In the genomic region with DNA sequence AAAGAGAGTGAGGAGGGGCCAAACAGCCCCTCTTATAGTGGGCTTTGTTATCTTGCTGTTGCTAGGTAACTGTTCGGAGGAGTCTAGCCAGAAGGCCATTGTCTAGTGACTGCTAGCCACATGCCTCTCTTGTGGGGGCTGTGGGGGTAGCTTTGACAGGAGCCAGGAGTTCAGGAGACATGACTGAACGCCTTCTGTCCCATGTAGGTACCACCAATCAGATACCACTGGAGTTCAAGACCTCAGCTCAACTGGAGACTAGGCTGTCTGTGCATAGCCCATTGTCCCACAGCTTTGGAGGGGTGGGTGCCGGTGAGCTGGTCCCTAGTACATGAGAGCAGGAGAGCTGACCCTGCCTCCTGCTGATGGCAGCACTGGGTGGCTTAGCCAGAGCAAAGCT, we compare ENCODE assay signal across 17 mouse cellular contexts.
A peak's percentile ranks its signal among the peaks of the same experiment; 100 is the strongest.
DNase-seq lines count a peak whose midpoint lies in the region; ATAC-seq and TF ChIP-seq lines count a peak whose summit lies in the region.
"Had no signal": no experiment of that assay in that cellular context is flagged by ENCODE, and none has a peak within 500 bp of the region (broad histone marks: within the 10 kb centered on the region; RNA-seq: fewer than 3 reads in every experiment).

No protein-coding gene starts in this region.

- H3K27me3 ChIP-seq in midbrain, embryonic 10.5 days (ENCODE audit: low read depth, poor library complexity, severe bottlenecking), result no peaks in the 10 kb centered on the region
- no peaks in the 10 kb centered on the region for H3K27me3 ChIP-seq in midbrain, postnatal 0 days (ENCODE audit: insufficient read depth, low read length)
- H3K27me3 ChIP-seq in embryonic facial prominence, embryonic 11.5 days (ENCODE audit: control insufficient read depth, insufficient read depth, low read length), result no peaks in the 10 kb centered on the region
- no peaks in the 10 kb centered on the region for H3K27me3 ChIP-seq in midbrain, embryonic 11.5 days (ENCODE audit: control insufficient read depth, insufficient read depth, low read length)
- H3K27me3 ChIP-seq in heart, embryonic 11.5 days (ENCODE audit: control insufficient read depth, insufficient read depth, low read length), result no peaks in the 10 kb centered on the region
- H3K27me3 ChIP-seq: embryonic facial prominence, embryonic 15.5 days; forebrain, embryonic 13.5 days; liver, embryonic 12.5 days had no signal

- H3K27ac ChIP-seq in midbrain, embryonic 10.5 days (replicated peaks), result peak overlapping the region; percentile 85
- H3K27ac ChIP-seq in midbrain, postnatal 0 days (ENCODE audit: low read depth, low read length), result no peak overlapping the region
- H3K27ac ChIP-seq in embryonic facial prominence, embryonic 11.5 days (replicated peaks; ENCODE audit: low read depth, low read length), result no peak overlapping the region
- H3K27ac ChIP-seq in midbrain, embryonic 11.5 days (ENCODE audit: low read depth, low read length), result peak overlapping the region; percentile 17; the same call in 1 of the 2 replicates
- no peak overlapping the region for H3K27ac ChIP-seq in heart, embryonic 11.5 days (ENCODE audit: low read depth, low read length)
- H3K27ac ChIP-seq: embryonic facial prominence, embryonic 15.5 days; forebrain, embryonic 13.5 days; liver, embryonic 12.5 days; stomach, postnatal 0 days had no signal

- no peak overlapping the region for H3K9ac ChIP-seq in midbrain, postnatal 0 days (replicated peaks; ENCODE audit: low read length, poor library complexity, severe bottlenecking)
- no peak overlapping the region for H3K9ac ChIP-seq in embryonic facial prominence, embryonic 11.5 days (replicated peaks; ENCODE audit: low read length)
- H3K9ac ChIP-seq in midbrain, embryonic 11.5 days (ENCODE audit: low read length), result no peak overlapping the region
- H3K9ac ChIP-seq in heart, embryonic 11.5 days (ENCODE audit: low read depth, low read length), result no peak overlapping the region
- H3K9ac ChIP-seq: embryonic facial prominence, embryonic 15.5 days; forebrain, embryonic 13.5 days; liver, embryonic 12.5 days had no signal

- no peak overlapping the region for H3K4me3 ChIP-seq in midbrain, embryonic 10.5 days
- H3K4me3 ChIP-seq in midbrain, postnatal 0 days (ENCODE audit: low read depth, low read length), result no peak overlapping the region
- H3K4me3 ChIP-seq in embryonic facial prominence, embryonic 11.5 days (ENCODE audit: low read depth, low read length), result no peak overlapping the region
- no peak overlapping the region for H3K4me3 ChIP-seq in midbrain, embryonic 11.5 days (ENCODE audit: low read depth, low read length)
- no peak overlapping the region for H3K4me3 ChIP-seq in heart, embryonic 11.5 days (ENCODE audit: low read depth, low read length)
- H3K4me3 ChIP-seq: embryonic facial prominence, embryonic 15.5 days; forebrain, embryonic 13.5 days; liver, embryonic 12.5 days had no signal

- H3K36me3 ChIP-seq in midbrain, embryonic 10.5 days, result no peaks in the 10 kb centered on the region
- no peaks in the 10 kb centered on the region for H3K36me3 ChIP-seq in midbrain, postnatal 0 days (ENCODE audit: insufficient read depth, low read length)
- no peaks in the 10 kb centered on the region for H3K36me3 ChIP-seq in embryonic facial prominence, embryonic 11.5 days (replicated peaks; ENCODE audit: control insufficient read depth, insufficient read depth, low read depth, low read length)
- no peaks in the 10 kb centered on the region for H3K36me3 ChIP-seq in midbrain, embryonic 11.5 days (ENCODE audit: control insufficient read depth, insufficient read depth, low read length)
- no peaks in the 10 kb centered on the region for H3K36me3 ChIP-seq in heart, embryonic 11.5 days (ENCODE audit: control insufficient read depth, insufficient read depth, low read length)
- H3K36me3 ChIP-seq: embryonic facial prominence, embryonic 15.5 days; liver, embryonic 12.5 days had no signal

- no peak for TF ChIP-seq CTCF in midbrain, postnatal 0 days (IDR thresholded peaks at IDR 0.05)

- ATAC-seq in midbrain, postnatal 0 days (ENCODE audit: low FRiP score), result no peak
- ATAC-seq in embryonic facial prominence, embryonic 11.5 days (replicated peaks; ENCODE audit: insufficient number of reproducible peaks, low FRiP score, low TSS enrichment, low read depth), result no peak; the same call in 1 of the 2 replicates
- ATAC-seq in midbrain, embryonic 11.5 days (ENCODE audit: low FRiP score), result peak; percentile 87
- ATAC-seq in megakaryocyte progenitor cell, adult 5-6 weeks (replicated peaks; ENCODE audit: poor library complexity), result no peak
- no peak for ATAC-seq in heart, embryonic 11.5 days (replicated peaks; ENCODE audit: insufficient number of reproducible peaks, low FRiP score, low TSS enrichment)
- ATAC-seq: forebrain, embryonic 13.5 days; liver, embryonic 12.5 days had no signal

- H3K4me2 ChIP-seq in midbrain, postnatal 0 days (ENCODE audit: low read depth, low read length, poor library complexity, severe bottlenecking), result no peak overlapping the region
- H3K4me2 ChIP-seq in embryonic facial prominence, embryonic 11.5 days (ENCODE audit: low read depth, low read length), result no peak overlapping the region
- no peak overlapping the region for H3K4me2 ChIP-seq in midbrain, embryonic 11.5 days
- H3K4me2 ChIP-seq in heart, embryonic 11.5 days, result no peak overlapping the region
- H3K4me2 ChIP-seq: embryonic facial prominence, embryonic 15.5 days; forebrain, embryonic 13.5 days; liver, embryonic 12.5 days had no signal

- peak; percentile 54 for DNase-seq in midbrain, embryonic 10.5 days (ENCODE audit: low spot score)
- no peak for DNase-seq in midbrain, postnatal 0 days (ENCODE audit: low spot score)
- DNase-seq in embryonic facial prominence, embryonic 11.5 days (ENCODE audit: low spot score), result peak; percentile 43
- peak; percentile 88 for DNase-seq in midbrain, embryonic 11.5 days (ENCODE audit: low spot score, missing footprints)
- DNase-seq in retina, postnatal 1 day, result peak; percentile 60
- DNase-seq: cerebellum, adult 11 months; cerebellum, postnatal 25 days; heart, postnatal 36 days; kidney, adult 18-20 months; kidney, postnatal 36 days; right cerebral cortex, adult 18-20 months had no signal

- peaks cover 27% of the 10 kb centered on the region for H3K4me1 ChIP-seq in midbrain, embryonic 10.5 days
- H3K4me1 ChIP-seq in midbrain, postnatal 0 days (ENCODE audit: insufficient read depth, low read length), result no peaks in the 10 kb centered on the region
- H3K4me1 ChIP-seq in embryonic facial prominence, embryonic 11.5 days (ENCODE audit: control insufficient read depth, insufficient read depth, low read length), result no peaks in the 10 kb centered on the region
- peaks cover 9% of the 10 kb centered on the region for H3K4me1 ChIP-seq in midbrain, embryonic 11.5 days (ENCODE audit: control insufficient read depth, insufficient read depth, low read length)
- H3K4me1 ChIP-seq in heart, embryonic 11.5 days (ENCODE audit: control insufficient read depth, insufficient read depth, low read length), result peaks cover 9% of the 10 kb centered on the region
- H3K4me1 ChIP-seq: liver, embryonic 12.5 days had no signal

- WGBS in midbrain, embryonic 10.5 days, result 32% methylated on average over 3 of the region's 3 CpGs
- 26% methylated on average over 3 of the region's 3 CpGs for WGBS in midbrain, postnatal 0 days
- WGBS in embryonic facial prominence, embryonic 11.5 days, result 58% methylated on average over 3 of the region's 3 CpGs
- 19% methylated on average over 3 of the region's 3 CpGs for WGBS in midbrain, embryonic 11.5 days
- WGBS in heart, embryonic 11.5 days (ENCODE audit: insufficient replicate concordance), result 16% methylated on average over 3 of the region's 3 CpGs

- H3K9me3 ChIP-seq in midbrain, embryonic 10.5 days (replicated peaks), result no peaks in the 10 kb centered on the region
- no peaks in the 10 kb centered on the region for H3K9me3 ChIP-seq in midbrain, postnatal 0 days (ENCODE audit: low read length)
- H3K9me3 ChIP-seq in embryonic facial prominence, embryonic 11.5 days (replicated peaks; ENCODE audit: control insufficient read depth, low read length), result no peaks in the 10 kb centered on the region
- H3K9me3 ChIP-seq in midbrain, embryonic 11.5 days (ENCODE audit: control insufficient read depth, low read length), result no peaks in the 10 kb centered on the region
- H3K9me3 ChIP-seq in heart, embryonic 11.5 days (replicated peaks; ENCODE audit: control insufficient read depth, low read length), result no peaks in the 10 kb centered on the region
- H3K9me3 ChIP-seq: embryonic facial prominence, embryonic 15.5 days; forebrain, embryonic 13.5 days; liver, embryonic 12.5 days had no signal

Comparison
In these comparisons a context has a peak if more than half of its experiments do, and no peak if none do; other contexts are left out.
1. H3K27ac ChIP-seq: peak in midbrain, embryonic 10.5 days (single experiment) and midbrain, embryonic 11.5 days (single experiment); none in midbrain, postnatal 0 days (single experiment), embryonic facial prominence, embryonic 11.5 days (single experiment) and heart, embryonic 11.5 days (single experiment).